Mouse (Mus musculus) G1E (cell line): Measurements from ENCODE around the gene Edil3.

Source experiments
- CTCF ChIP-seq: IDR thresholded peaks from 2 replicates; pipeline ENCODE4 v1.5.1; 2012; ENCODE audit warnings: low read depth, low read length, inconsistent platforms, mixed read lengths
- GATA1 ChIP-seq: IDR thresholded peaks from 2 replicates; pipeline ENCODE4 v1.6.1; 2012; ENCODE audit warnings: borderline replicate concordance, low read length, inconsistent platforms, mixed read lengths
- GATA2 ChIP-seq: IDR thresholded peaks from 2 replicates; pipeline ENCODE4 v1.6.1; 2012; ENCODE audit warnings: low read depth, low read length, inconsistent platforms, borderline replicate concordance
- POLR2AphosphoS5 ChIP-seq: IDR thresholded peaks from 2 replicates; pipeline ENCODE4 v1.6.1; 2012; ENCODE audit warnings: low read depth, low read length, inconsistent platforms; ENCODE audit not compliant: insufficient replicate concordance
- TAL1 ChIP-seq: conservative IDR thresholded peaks from 2 replicates; pipeline ENCODE4 v1.6.1; 2012; ENCODE audit warnings: low read depth, low read length, inconsistent platforms, mixed read lengths

- no peak for TF ChIP-seq CTCF
- no peak for TF ChIP-seq GATA2
- TF ChIP-seq POLR2AphosphoS5: no peak
- TF ChIP-seq GATA1: no peak
- no peak for TF ChIP-seq TAL1
Observed at GRCm38 (mm10) chr13:88972355-88972754, 151.1 kb downstream of the Edil3 start.
